Mouse (Mus musculus): ENCODE measurements at regions not wholly inside any gene's neighbourhood (a gene's known extent, or its start where the extent isn't known, plus 50 kb on each side); places are given as distances from the start of the nearest gene placed in this dataset.

DNA sequence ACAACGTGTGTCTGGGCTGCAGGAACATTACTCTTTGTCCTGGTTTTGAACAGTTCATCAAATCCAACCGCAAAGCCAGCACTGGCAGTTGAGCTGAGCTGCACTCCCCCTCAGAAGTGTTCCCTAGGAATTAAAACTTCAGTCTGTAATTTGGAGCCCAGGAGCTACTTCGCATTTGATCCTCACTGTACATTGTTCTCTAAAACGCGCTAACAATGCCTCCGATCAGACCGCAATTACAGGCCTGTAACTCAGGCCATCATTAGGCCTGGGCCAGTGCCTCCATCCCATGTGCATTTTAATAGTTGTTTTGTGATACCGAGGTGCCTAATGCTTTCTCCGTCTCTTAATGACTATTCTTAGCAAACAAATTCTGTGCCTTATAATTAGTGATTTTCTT lies 185.6 kb downstream of the Rps15a start:
- Histone ChIP-seq H3K9me3 (replicated peaks) (no peaks in the 10 kb centered on the region), H3K27ac (no peak overlapping the region), H3K9ac (no peak overlapping the region), H3K4me2 (no peak overlapping the region), H3K4me1 (no peaks in the 10 kb centered on the region), H3K36me3 (no peaks in the 10 kb centered on the region), H3K4me3 (no peak overlapping the region), H3K27me3 (replicated peaks) (no peaks in the 10 kb centered on the region)
- ATAC-seq = no peak
- WGBS (ENCODE audit: insufficient replicate concordance) = 81% methylated on average over 9 of the region's 9 CpGs

DNA sequence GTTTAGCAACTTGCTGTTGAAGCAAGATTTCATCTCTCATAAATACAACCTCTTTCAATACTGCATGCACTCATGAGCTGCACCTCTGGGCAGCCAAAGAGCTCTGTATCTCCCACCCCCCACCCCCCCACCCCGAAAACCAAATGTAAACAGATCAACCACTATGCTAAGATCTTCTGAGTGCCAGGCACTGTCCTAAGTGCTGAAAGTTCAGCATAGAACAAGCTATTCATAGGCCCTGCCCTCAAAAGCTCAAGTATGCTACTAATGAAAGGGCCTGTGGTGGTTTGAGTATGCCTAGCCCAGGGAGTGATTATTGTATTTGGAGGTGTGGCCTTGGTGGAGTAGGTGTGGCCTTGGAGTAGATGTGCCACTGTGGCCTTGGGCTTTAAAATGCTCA lies 189.6 kb downstream of the Rps15a start:
- WGBS (ENCODE audit: insufficient replicate concordance) = 26% methylated on average over 1 of the region's 1 CpGs
- H3K4me2 ChIP-seq = no peak overlapping the region

DNA sequence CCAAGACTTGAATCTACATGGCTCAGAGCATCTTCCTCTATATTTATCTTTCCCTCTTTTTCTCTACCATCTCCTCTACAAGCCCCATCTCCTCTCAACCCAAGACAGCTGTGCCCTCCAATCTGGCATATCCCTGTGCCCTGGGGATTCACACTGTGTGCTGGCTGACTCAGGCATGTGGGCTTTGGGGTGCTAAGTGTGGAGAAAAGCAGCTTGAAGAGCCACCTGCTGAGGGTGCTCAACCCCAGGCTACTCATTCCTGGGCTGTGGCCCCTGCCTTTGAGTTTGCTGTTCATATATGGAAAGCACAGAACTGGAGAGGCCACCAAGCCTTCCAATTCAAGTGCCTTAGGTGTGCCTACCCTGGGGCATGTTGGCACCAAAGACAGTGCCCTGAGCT lies 193.7 kb downstream of the Rps15a start:
- no peak for ATAC-seq
- H3K4me2 ChIP-seq = no peak overlapping the region

More for the DNA sequence above, 189.6 kb downstream of the Rps15a start:
- Histone ChIP-seq H3K9me3 (replicated peaks) (no peaks in the 10 kb centered on the region), H3K27me3 (replicated peaks) (no peaks in the 10 kb centered on the region), H3K9ac (no peak overlapping the region), H3K27ac (no peak overlapping the region), H3K36me3 (no peaks in the 10 kb centered on the region), H3K4me1 (no peaks in the 10 kb centered on the region), H3K4me3 (no peak overlapping the region)
- no peak for ATAC-seq

DNA sequence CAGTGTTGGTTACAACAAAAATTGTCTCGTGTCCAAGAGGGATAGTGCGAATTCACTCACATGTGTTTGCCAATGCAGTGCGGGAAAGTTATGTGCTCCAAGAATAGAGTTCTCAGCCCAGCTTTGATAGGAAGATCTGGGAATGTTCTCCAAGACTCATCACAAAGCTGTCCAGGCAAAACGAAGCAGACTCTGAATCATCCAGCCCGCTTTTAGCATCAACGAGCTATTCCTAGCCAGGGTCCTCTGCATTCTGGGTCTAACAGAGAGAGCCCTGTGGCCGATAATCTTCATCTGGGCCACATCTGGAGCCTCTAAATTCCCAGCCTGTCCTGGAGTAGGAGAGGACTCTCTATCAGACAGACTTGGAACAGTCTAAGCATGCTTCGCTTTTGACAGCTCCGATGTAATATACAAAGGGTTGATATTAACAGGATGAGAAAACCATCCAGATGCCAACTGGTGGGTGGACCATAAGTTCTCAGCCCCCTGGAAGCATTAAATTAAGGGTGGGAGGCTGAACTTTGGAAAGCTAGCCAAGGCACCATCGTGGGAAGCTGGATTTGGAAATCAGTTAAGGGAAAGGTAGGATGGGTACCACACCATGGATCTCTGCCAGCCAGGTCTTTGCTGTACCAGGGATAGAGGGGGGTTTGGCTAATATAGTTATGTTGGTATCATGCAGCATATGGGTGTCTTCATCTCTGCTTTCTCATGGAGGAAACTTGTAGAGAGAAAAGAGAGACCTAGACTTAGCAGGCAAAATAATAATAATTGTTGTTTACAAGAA lies 197.6 kb downstream of the Rps15a start:
- no peak overlapping the region for H3K4me2 ChIP-seq
- no peaks in the 10 kb centered on the region for H3K9me3 ChIP-seq (replicated peaks)
- no peak overlapping the region for H3K9ac ChIP-seq
- H3K36me3 ChIP-seq = no peaks in the 10 kb centered on the region
- H3K27me3 ChIP-seq (replicated peaks) = no peaks in the 10 kb centered on the region
- no peak overlapping the region for H3K27ac ChIP-seq
- H3K4me1 ChIP-seq = no peaks in the 10 kb centered on the region
- 80% methylated on average over 10 of the region's 10 CpGs for WGBS (ENCODE audit: insufficient replicate concordance)
- H3K4me3 ChIP-seq = no peak overlapping the region
- ATAC-seq = no peak

More for the DNA sequence above, 193.7 kb downstream of the Rps15a start:
- Histone ChIP-seq H3K27me3 (replicated peaks) (no peaks in the 10 kb centered on the region), H3K9ac (no peak overlapping the region), H3K27ac (no peak overlapping the region), H3K4me1 (no peaks in the 10 kb centered on the region), H3K36me3 (no peaks in the 10 kb centered on the region), H3K4me3 (no peak overlapping the region), H3K9me3 (replicated peaks) (no peaks in the 10 kb centered on the region)

DNA sequence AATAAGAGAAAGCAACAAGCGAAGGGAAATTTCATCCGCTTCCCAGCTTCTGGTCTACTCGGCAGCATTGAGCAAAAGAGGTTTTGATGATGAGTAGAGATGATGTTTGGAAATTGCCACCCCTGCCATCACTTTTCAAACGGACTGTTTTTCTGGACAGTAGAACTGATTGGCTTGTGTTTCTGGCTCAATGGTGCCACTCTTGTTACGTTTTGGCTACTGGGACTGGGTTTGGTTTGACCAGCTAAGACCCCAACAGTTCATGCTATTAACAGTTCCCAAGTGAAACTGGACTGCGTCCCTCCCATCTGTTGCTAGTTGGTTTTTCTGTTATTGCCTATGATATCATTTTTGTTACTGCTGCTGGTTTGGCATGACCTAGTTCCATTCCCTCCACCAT lies 199.1 kb downstream of the Rps15a start:
- Histone ChIP-seq H3K4me3 (no peak overlapping the region), H3K9me3 (replicated peaks) (no peaks in the 10 kb centered on the region), H3K9ac (no peak overlapping the region), H3K36me3 (no peaks in the 10 kb centered on the region), H3K27ac (no peak overlapping the region), H3K4me2 (no peak overlapping the region), H3K27me3 (replicated peaks) (no peaks in the 10 kb centered on the region), H3K4me1 (no peaks in the 10 kb centered on the region)
- ATAC-seq = no peak
- WGBS (ENCODE audit: insufficient replicate concordance) = 76% methylated on average over 6 of the region's 6 CpGs

DNA sequence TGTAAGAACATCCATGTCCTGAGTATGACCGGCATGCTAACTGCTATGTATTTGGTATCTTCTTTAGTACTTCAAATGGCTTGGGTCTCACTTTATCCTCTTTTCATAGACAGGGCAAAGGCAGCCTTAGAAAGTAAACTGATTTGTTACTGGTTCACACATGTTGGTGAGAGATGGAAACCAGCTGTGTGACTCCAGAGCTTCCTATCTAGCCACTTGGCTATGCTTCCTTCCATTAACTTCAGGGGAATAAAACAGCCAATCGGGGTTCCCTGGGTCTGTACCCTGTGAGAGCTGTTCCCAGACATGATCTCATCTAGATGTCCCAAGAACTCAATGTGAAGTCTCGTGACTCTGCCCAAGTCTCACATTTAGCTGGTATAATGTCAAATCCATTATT lies 203.5 kb downstream of the Rps15a start:
- no peak overlapping the region for H3K9ac ChIP-seq
- no peaks in the 10 kb centered on the region for H3K4me1 ChIP-seq
- ATAC-seq = no peak
- H3K9me3 ChIP-seq (replicated peaks) = no peaks in the 10 kb centered on the region
- no peaks in the 10 kb centered on the region for H3K36me3 ChIP-seq
- 59% methylated on average over 3 of the region's 3 CpGs for WGBS (ENCODE audit: insufficient replicate concordance)
- no peak overlapping the region for H3K4me3 ChIP-seq
- no peak overlapping the region for H3K27ac ChIP-seq
- no peak overlapping the region for H3K4me2 ChIP-seq
- no peaks in the 10 kb centered on the region for H3K27me3 ChIP-seq (replicated peaks)

DNA sequence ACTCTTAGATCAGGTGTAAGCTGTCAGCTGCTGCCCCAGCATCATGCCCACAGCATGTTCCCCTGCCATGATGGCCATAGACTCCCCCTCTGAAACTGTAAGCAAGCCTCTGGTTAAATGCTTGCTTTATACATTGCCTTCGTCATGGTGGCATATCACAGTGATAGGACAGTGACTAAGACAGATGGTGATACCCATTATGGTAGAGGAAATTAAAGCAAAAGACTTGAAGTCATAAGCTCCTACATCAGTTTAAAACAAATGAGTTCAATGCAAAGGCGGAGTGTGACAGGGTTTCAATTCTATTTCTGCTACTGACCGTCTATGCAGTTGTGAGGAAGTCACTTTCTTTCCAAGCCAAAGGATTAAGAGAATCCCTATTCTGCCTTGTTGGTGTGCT lies 204.9 kb downstream of the Rps15a start:
- WGBS (ENCODE audit: insufficient replicate concordance) = 69% methylated on average over 3 of the region's 3 CpGs
- Histone ChIP-seq H3K4me1 (no peaks in the 10 kb centered on the region), H3K9me3 (replicated peaks) (no peaks in the 10 kb centered on the region), H3K27ac (no peak overlapping the region), H3K36me3 (no peaks in the 10 kb centered on the region), H3K4me3 (no peak overlapping the region), H3K4me2 (no peak overlapping the region), H3K9ac (no peak overlapping the region), H3K27me3 (replicated peaks) (no peaks in the 10 kb centered on the region)
- no peak for ATAC-seq

DNA sequence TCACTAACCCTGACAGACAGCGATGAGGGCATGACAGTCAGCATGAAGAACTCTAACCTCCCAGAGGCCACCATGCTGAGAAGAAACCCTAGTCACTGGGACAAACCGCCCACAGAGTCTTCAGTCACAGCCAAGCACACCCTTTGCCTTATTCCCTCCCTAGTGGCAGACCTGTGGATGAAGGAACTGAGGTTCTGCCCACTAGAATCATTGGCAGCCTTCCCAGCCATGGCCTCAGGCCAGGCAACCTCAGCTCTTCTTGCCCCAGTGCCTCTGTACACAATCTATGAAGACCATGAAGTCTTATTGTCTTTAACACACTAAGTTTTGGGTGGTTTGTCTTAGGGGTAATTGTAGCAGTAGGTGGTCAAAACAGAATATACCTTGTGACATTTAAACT lies 219.5 kb downstream of the Rps15a start:
- Histone ChIP-seq H3K9me3 (replicated peaks) (no peaks in the 10 kb centered on the region), H3K4me3 (no peak overlapping the region), H3K27me3 (replicated peaks) (no peaks in the 10 kb centered on the region), H3K4me2 (no peak overlapping the region), H3K27ac (no peak overlapping the region), H3K4me1 (no peaks in the 10 kb centered on the region), H3K9ac (no peak overlapping the region), H3K36me3 (no peaks in the 10 kb centered on the region)
- ATAC-seq = no peak
- 54% methylated on average over 2 of the region's 2 CpGs for WGBS (ENCODE audit: insufficient replicate concordance)

DNA sequence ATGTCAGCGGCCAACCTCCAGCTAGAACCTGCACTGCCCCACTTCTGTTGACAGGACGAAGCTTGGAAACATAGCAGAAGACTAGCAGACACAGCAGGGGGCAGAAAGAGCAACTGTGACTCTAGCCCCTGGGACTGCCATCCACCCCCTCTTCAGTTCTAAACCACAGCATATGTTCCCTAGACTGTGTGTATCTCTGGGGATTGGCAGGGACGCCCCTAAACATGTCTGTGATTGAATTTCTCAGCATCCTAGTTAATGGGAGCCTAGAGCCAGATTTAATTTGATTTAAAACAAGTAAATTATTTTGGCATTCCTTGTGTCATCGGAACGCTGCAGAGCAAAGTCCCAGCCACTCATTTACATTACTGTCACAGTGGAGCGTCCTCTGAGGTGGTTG lies 228.7 kb downstream of the Rps15a start:
- H3K4me2 ChIP-seq = no peak overlapping the region
- H3K36me3 ChIP-seq = no peaks in the 10 kb centered on the region
- WGBS (ENCODE audit: insufficient replicate concordance) = 58% methylated on average over 6 of the region's 6 CpGs
- no peaks in the 10 kb centered on the region for H3K9me3 ChIP-seq (replicated peaks)
- ATAC-seq = no peak
- no peaks in the 10 kb centered on the region for H3K27me3 ChIP-seq (replicated peaks)
- H3K4me3 ChIP-seq = no peak overlapping the region
- H3K9ac ChIP-seq = no peak overlapping the region
- H3K27ac ChIP-seq = no peak overlapping the region
- 0 out of 2 replicates have a peak, but pooled peaks cover 3% of the 10 kb centered on the region for H3K4me1 ChIP-seq

DNA sequence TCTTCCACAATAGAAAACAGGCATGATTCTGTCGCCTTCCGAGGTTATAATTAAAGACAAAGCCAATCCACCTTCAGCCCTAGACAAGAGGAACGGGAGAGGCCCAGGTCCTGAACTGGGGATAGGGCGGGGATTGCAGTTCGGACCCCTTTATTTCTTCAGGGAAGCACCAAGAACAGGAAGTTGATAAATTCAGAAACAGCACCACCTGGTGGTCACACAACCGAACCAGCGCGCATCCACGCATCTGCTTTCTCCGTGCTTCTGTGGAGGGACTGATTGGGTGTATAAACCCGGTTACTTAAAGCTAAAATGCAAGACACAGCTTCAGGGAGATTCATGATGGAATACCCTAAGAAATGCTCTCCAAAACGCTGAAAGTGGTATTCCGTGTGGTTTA lies 233.2 kb downstream of the Rps15a start:
- Histone ChIP-seq H3K9me3 (replicated peaks) (no peaks in the 10 kb centered on the region), H3K27ac (no peak overlapping the region), H3K36me3 (no peaks in the 10 kb centered on the region), H3K27me3 (replicated peaks) (no peaks in the 10 kb centered on the region), H3K4me3 (no peak overlapping the region), H3K4me2 (0 out of 2 replicates have a peak overlapping the region, but pooled peaks have one; percentile 24), H3K9ac (no peak overlapping the region), H3K4me1 (0 out of 2 replicates have a peak, but pooled peaks cover 3% of the 10 kb centered on the region)
- ATAC-seq = no peak
- 4% methylated on average over 13 of the region's 13 CpGs for WGBS (ENCODE audit: insufficient replicate concordance)

DNA sequence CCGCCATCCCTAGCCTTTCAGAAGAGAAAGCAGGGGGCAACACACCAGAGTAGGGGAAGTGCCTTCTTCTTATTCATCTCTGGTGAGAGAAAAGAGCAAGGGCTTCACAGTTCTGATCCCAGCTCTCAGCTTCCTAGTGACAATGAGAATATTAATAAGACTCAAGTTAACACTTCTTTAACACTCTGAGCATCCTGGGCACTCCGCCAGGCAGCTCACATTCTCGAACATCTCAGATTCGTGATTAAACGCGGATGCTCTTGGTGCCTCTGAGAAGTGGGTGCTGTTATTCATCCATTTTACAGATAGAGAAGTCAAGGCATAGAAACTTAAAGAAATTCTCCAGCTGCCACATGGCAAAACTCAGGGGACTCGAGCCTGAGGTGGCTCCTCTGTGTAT lies 237.1 kb downstream of the Rps15a start:
- Histone ChIP-seq H3K27ac (no peak overlapping the region), H3K36me3 (no peaks in the 10 kb centered on the region), H3K27me3 (replicated peaks) (no peaks in the 10 kb centered on the region), H3K4me3 (no peak overlapping the region), H3K4me2 (no peak overlapping the region), H3K9me3 (replicated peaks) (no peaks in the 10 kb centered on the region), H3K9ac (no peak overlapping the region), H3K4me1 (0 out of 2 replicates have a peak, but pooled peaks cover 3% of the 10 kb centered on the region)
- WGBS (ENCODE audit: insufficient replicate concordance) = 53% methylated on average over 7 of the region's 7 CpGs
- no peak for ATAC-seq

DNA sequence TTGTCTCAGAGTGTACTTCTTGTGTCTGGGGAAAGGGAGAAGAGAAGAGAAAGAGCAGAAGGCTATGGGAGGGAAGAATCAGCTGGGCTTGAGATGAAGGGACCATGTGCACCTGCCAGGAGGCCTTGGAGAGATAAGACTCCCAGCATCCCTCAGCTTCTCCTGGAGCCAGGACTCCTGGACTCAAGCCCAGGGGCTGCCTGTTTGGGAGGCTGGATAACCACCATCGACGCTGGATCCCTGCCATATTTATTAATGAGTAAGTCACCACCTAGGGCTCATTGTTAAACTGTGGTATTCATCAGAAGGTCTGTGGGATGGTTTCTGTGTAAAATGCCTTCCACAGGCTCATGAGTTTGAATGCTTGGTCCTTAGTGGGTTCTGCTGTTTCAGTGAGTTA lies 240.7 kb downstream of the Rps15a start:
- Histone ChIP-seq H3K27ac (no peak overlapping the region), H3K9ac (no peak overlapping the region), H3K27me3 (replicated peaks) (no peaks in the 10 kb centered on the region), H3K36me3 (no peaks in the 10 kb centered on the region), H3K9me3 (replicated peaks) (no peaks in the 10 kb centered on the region), H3K4me2 (no peak overlapping the region), H3K4me1 (no peaks in the 10 kb centered on the region), H3K4me3 (no peak overlapping the region)
- WGBS (ENCODE audit: insufficient replicate concordance) = 75% methylated on average over 2 of the region's 2 CpGs
- no peak for ATAC-seq

DNA sequence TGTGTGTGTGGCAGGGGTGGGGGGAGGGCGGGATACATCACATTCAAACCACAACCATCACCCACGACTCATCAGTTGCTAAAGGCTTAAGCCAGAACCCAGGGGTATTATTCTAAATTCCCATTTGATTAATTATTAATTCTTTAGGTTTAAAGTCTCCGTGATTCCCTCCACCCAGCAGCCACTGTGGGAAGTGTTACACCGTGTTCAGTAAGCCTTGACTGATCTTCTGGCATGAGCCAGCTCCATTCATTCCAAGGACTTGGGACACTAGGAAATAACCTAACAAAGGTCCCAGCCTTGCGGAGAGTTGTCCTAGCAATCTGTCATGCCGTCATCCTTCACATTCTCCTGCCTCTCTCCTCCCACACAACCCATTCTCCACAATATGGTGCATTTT lies 256.6 kb downstream of the Rps15a start:
- Histone ChIP-seq H3K9me3 (replicated peaks) (no peaks in the 10 kb centered on the region), H3K4me3 (no peak overlapping the region), H3K27ac (no peak overlapping the region), H3K9ac (no peak overlapping the region), H3K4me1 (no peaks in the 10 kb centered on the region), H3K36me3 (no peaks in the 10 kb centered on the region), H3K4me2 (no peak overlapping the region), H3K27me3 (replicated peaks) (no peaks in the 10 kb centered on the region)
- 65% methylated on average over 6 of the region's 6 CpGs for WGBS (ENCODE audit: insufficient replicate concordance)
- ATAC-seq = no peak

All from liver, embryonic 12.5 days (tissue).